Mouse (Mus musculus): ENCODE measurements at regions not wholly inside any gene's neighbourhood (a gene's known extent, or its start where the extent isn't known, plus 50 kb on each side); places are given as distances from the start of the nearest gene placed in this dataset.

- WGBS = 83% methylated on average over 6 of the region's 6 CpGs
- TF ChIP-seq CTCF (IDR thresholded peaks at IDR 0.05; ENCODE audit: low read depth) = no peak
- Histone ChIP-seq H3K36me3 (ENCODE audit: insufficient read depth) (no peaks in the 10 kb centered on the region), H3K27me3 (ENCODE audit: insufficient read depth, low read length) (no peaks in the 10 kb centered on the region), H3K27ac (ENCODE audit: low read depth, low read length) (no peak overlapping the region), H3K4me3 (ENCODE audit: low read depth, low read length) (no peak overlapping the region), H3K4me2 (ENCODE audit: low read depth) (no peak overlapping the region), H3K9me3 (ENCODE audit: low read length) (no peaks in the 10 kb centered on the region), H3K9ac (no peak overlapping the region), H3K4me1 (ENCODE audit: insufficient read depth) (no peaks in the 10 kb centered on the region)
- no peak for DNase-seq
- ATAC-seq = no peak
Measured at GRCm38 (mm10) chr14:98703289-98703688, 290.8 kb downstream of the Rpl36a-ps1 start.

DNA sequence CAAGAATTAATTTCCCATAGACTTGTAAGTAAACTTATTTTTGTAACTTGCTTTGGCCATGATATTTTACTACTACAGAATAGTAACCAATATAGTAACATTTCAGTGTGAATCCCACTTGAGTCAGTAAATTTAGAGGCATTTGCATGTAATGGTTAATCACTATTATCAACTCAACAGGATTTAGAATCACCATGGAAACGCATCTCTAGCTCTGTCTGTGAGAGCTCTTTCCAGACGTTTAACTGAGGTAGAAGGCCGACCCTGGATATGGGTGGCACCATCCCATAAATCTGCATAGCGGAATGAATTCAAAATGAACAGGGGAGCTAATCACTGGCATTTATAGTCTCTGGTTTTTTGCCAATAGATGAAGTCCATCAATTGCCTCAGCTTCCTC lies 337.6 kb downstream of the Rpl36a-ps1 start:
- Histone ChIP-seq H3K9me3 (ENCODE audit: low read length) (0 out of 2 replicates have a peak, but pooled peaks cover 6% of the 10 kb centered on the region), H3K9ac (no peak overlapping the region), H3K4me3 (ENCODE audit: low read depth, low read length) (no peak overlapping the region), H3K4me2 (ENCODE audit: low read depth) (no peak overlapping the region), H3K27ac (ENCODE audit: low read depth, low read length) (no peak overlapping the region), H3K4me1 (ENCODE audit: insufficient read depth) (no peaks in the 10 kb centered on the region), H3K36me3 (ENCODE audit: insufficient read depth) (no peaks in the 10 kb centered on the region), H3K27me3 (ENCODE audit: insufficient read depth, low read length) (no peaks in the 10 kb centered on the region)
- WGBS = 39% methylated on average over 4 of the region's 4 CpGs
- no peak for TF ChIP-seq CTCF (IDR thresholded peaks at IDR 0.05; ENCODE audit: low read depth)
- DNase-seq (peak; percentile 20), ATAC-seq (peak; percentile 80)

GRCm38 (mm10) chr14:98654191-98654809 lies 339.8 kb downstream of the Rpl36a-ps1 start:
- H3K4me1 ChIP-seq (ENCODE audit: insufficient read depth) = no peaks in the 10 kb centered on the region
- no peak overlapping the region for H3K9ac ChIP-seq
- H3K4me3 ChIP-seq (ENCODE audit: low read depth, low read length) = no peak overlapping the region
- no peaks in the 10 kb centered on the region for H3K36me3 ChIP-seq (ENCODE audit: insufficient read depth)
- DNase-seq (no peak), ATAC-seq (no peak)
- H3K4me2 ChIP-seq (ENCODE audit: low read depth) = no peak overlapping the region
- no peak for TF ChIP-seq CTCF (IDR thresholded peaks at IDR 0.05; ENCODE audit: low read depth)
- no peaks in the 10 kb centered on the region for H3K27me3 ChIP-seq (ENCODE audit: insufficient read depth, low read length)
- WGBS = 74% methylated on average over 6 of the region's 6 CpGs
- H3K27ac ChIP-seq (ENCODE audit: low read depth, low read length) = no peak overlapping the region
- H3K9me3 ChIP-seq (ENCODE audit: low read length) = no peaks in the 10 kb centered on the region

GRCm38 (mm10) chr14:98651221-98651620 lies 342.9 kb downstream of the Rpl36a-ps1 start:
- H3K4me1 ChIP-seq (ENCODE audit: insufficient read depth) = no peaks in the 10 kb centered on the region
- no peaks in the 10 kb centered on the region for H3K36me3 ChIP-seq (ENCODE audit: insufficient read depth)
- WGBS = 67% methylated on average over 6 of the region's 6 CpGs
- no peak overlapping the region for H3K4me2 ChIP-seq (ENCODE audit: low read depth)
- no peak overlapping the region for H3K27ac ChIP-seq (ENCODE audit: low read depth, low read length)
- peak; percentile 18 for DNase-seq
- TF ChIP-seq CTCF (IDR thresholded peaks at IDR 0.05; ENCODE audit: low read depth) = 0 out of 2 replicates have a peak, but pooled peaks have one; percentile 25
- no peaks in the 10 kb centered on the region for H3K27me3 ChIP-seq (ENCODE audit: insufficient read depth, low read length)
- no peak overlapping the region for H3K4me3 ChIP-seq (ENCODE audit: low read depth, low read length)
- H3K9me3 ChIP-seq (ENCODE audit: low read length) = no peaks in the 10 kb centered on the region
- H3K9ac ChIP-seq = no peak overlapping the region
- ATAC-seq = peak; percentile 16; the same call in 1 of the 2 replicates

DNA sequence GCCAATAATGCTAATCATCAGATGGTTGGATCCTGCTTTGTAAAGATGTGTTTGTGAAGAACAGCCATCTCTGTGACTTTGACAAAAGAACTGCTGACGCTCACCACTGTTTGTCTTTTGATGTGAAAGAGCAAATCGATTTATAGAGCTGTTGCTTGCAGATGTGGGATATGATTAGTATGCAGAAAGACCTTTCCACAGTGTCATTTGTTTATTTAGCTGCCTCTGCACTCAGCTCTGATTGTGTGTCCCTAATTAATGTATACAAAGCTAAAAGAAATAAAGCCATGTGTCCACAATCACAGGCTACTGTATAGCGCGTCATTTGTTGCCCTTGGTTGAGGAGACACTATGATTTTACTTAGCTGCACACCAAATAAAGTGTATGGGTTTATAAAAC lies 343.6 kb downstream of the Rpl36a-ps1 start:
- ATAC-seq = no peak
- DNase-seq = no peak

GRCm38 (mm10) chr14:98647614-98648013 lies 346.5 kb downstream of the Rpl36a-ps1 start:
- Histone ChIP-seq H3K27me3 (ENCODE audit: insufficient read depth, low read length) (no peaks in the 10 kb centered on the region), H3K4me2 (ENCODE audit: low read depth) (no peak overlapping the region), H3K9me3 (ENCODE audit: low read length) (no peaks in the 10 kb centered on the region), H3K4me3 (ENCODE audit: low read depth, low read length) (no peak overlapping the region), H3K4me1 (ENCODE audit: insufficient read depth) (no peaks in the 10 kb centered on the region), H3K27ac (ENCODE audit: low read depth, low read length) (no peak overlapping the region), H3K36me3 (ENCODE audit: insufficient read depth) (no peaks in the 10 kb centered on the region), H3K9ac (no peak overlapping the region)
- WGBS = 94% methylated on average over 4 of the region's 4 CpGs
- DNase-seq (no peak), ATAC-seq (no peak)
- TF ChIP-seq CTCF (IDR thresholded peaks at IDR 0.05; ENCODE audit: low read depth) = no peak

More for the DNA sequence above, 343.6 kb downstream of the Rpl36a-ps1 start:
- WGBS = 36% methylated on average over 4 of the region's 4 CpGs
- TF ChIP-seq CTCF (IDR thresholded peaks at IDR 0.05; ENCODE audit: low read depth) = no peak
- H3K27ac ChIP-seq (ENCODE audit: low read depth, low read length) = no peak overlapping the region
- H3K27me3 ChIP-seq (ENCODE audit: insufficient read depth, low read length) = no peaks in the 10 kb centered on the region
- no peak overlapping the region for H3K4me2 ChIP-seq (ENCODE audit: low read depth)
- H3K4me3 ChIP-seq (ENCODE audit: low read depth, low read length) = no peak overlapping the region
- no peaks in the 10 kb centered on the region for H3K4me1 ChIP-seq (ENCODE audit: insufficient read depth)
- H3K9ac ChIP-seq = no peak overlapping the region
- no peaks in the 10 kb centered on the region for H3K9me3 ChIP-seq (ENCODE audit: low read length)
- H3K36me3 ChIP-seq (ENCODE audit: insufficient read depth) = no peaks in the 10 kb centered on the region

DNA sequence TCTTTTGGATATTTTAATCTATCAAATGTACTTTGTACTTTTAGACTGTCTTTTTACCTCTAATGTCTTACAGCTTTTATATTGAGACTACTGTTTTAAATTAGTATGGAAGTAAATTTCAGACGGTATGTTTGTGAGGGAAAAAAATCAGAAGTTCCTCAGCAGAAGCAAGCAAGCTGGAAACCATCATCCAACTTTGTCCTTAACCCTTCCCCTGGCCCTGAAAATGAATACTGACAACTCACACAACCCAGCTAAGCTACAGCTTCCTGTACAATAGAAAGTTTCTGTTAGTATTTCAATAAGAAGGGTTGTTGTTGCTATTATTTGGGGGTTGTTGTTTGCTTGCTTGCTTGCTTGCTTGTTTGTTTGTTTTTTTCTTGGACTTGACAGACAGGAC lies 350.4 kb downstream of the Rpl36a-ps1 start:
- 87% methylated on average over 1 of the region's 1 CpGs for WGBS
- H3K4me2 ChIP-seq (ENCODE audit: low read depth) = no peak overlapping the region
- TF ChIP-seq CTCF (IDR thresholded peaks at IDR 0.05; ENCODE audit: low read depth) = no peak
- H3K4me1 ChIP-seq (ENCODE audit: insufficient read depth) = no peaks in the 10 kb centered on the region
- no peak overlapping the region for H3K9ac ChIP-seq
- no peaks in the 10 kb centered on the region for H3K36me3 ChIP-seq (ENCODE audit: insufficient read depth)
- H3K27me3 ChIP-seq (ENCODE audit: insufficient read depth, low read length) = no peaks in the 10 kb centered on the region
- no peak overlapping the region for H3K4me3 ChIP-seq (ENCODE audit: low read depth, low read length)
- DNase-seq (no peak), ATAC-seq (no peak)
- H3K27ac ChIP-seq (ENCODE audit: low read depth, low read length) = no peak overlapping the region
- no peaks in the 10 kb centered on the region for H3K9me3 ChIP-seq (ENCODE audit: low read length)

Data from forebrain, postnatal 0 days (tissue).